Mouse (Mus musculus): ENCODE measurements around the gene Ddr2. TPM values are rescaled to one million over a fixed set of nuclear protein-coding genes. Genes with fewer than 3 reads are reported as not detected.
A peak's percentile ranks its signal among the peaks of the same experiment; 100 is the strongest.

The Ddr2 gene
- polyA plus RNA-seq, 1 experiment from 2014 or later = 53.6 TPM

DNA sequence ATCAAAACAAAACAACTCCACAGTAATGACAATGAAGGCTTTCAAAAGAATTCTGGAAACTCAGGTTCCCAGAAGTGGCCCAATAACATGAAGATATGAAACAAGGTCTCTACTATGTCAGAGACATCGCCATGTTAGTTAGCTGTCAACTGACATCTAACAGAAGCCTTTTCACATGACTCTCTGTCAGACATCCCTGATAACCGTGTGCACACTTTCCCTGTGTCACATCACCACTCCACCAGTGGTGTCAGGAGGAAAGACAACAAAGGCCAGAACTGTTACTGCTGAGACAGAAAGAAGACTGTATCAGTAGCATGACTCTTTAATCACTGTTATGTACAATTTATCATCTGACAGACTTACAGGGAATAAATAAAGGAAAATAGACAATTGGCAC lies 138.6 kb downstream of the Ddr2 start:
- H3K36me3 ChIP-seq (ENCODE audit: insufficient read depth) = peaks cover 6% of the 10 kb centered on the region; the same call in 1 of the 2 replicates
- H3K4me3 ChIP-seq (ENCODE audit: low read depth, low read length) = no peak overlapping the region
- no peak overlapping the region for H3K4me2 ChIP-seq
- no peaks in the 10 kb centered on the region for H3K9me3 ChIP-seq (ENCODE audit: low read depth, low read length)
- TF ChIP-seq CTCF (IDR thresholded peaks at IDR 0.05; ENCODE audit: low read depth) = no peak
- ATAC-seq (ENCODE audit: insufficient read depth) = no peak
- peaks cover 4% of the 10 kb centered on the region; the same call in 1 of the 2 replicates for H3K4me1 ChIP-seq (ENCODE audit: insufficient read depth)
- no peak overlapping the region for H3K9ac ChIP-seq
- no peak overlapping the region for H3K27ac ChIP-seq (ENCODE audit: low read depth)
- WGBS = 59% methylated on average over 2 of the region's 2 CpGs
- no peak for DNase-seq
- no peaks in the 10 kb centered on the region for H3K27me3 ChIP-seq (ENCODE audit: insufficient read depth, low read length)

- WGBS = 89% methylated on average over 4 of the region's 4 CpGs
- no peak overlapping the region for H3K4me3 ChIP-seq (ENCODE audit: low read depth, low read length)
- H3K4me2 ChIP-seq = no peak overlapping the region
- H3K9me3 ChIP-seq (ENCODE audit: low read depth, low read length) = no peaks in the 10 kb centered on the region
- no peak for TF ChIP-seq CTCF (IDR thresholded peaks at IDR 0.05; ENCODE audit: low read depth)
- H3K36me3 ChIP-seq (ENCODE audit: insufficient read depth) = peaks cover 9% of the 10 kb centered on the region; the same call in 1 of the 2 replicates
- no peak overlapping the region for H3K9ac ChIP-seq
- no peaks in the 10 kb centered on the region for H3K27me3 ChIP-seq (ENCODE audit: insufficient read depth, low read length)
- ATAC-seq (ENCODE audit: insufficient read depth) (no peak), DNase-seq (no peak)
- H3K4me1 ChIP-seq (ENCODE audit: insufficient read depth) = peaks cover 4% of the 10 kb centered on the region; the same call in 1 of the 2 replicates
- no peak overlapping the region for H3K27ac ChIP-seq (ENCODE audit: low read depth)
These were observed 139.6 kb downstream of the Ddr2 start for GRCm38 (mm10) chr1:169970936-169971335.

DNA sequence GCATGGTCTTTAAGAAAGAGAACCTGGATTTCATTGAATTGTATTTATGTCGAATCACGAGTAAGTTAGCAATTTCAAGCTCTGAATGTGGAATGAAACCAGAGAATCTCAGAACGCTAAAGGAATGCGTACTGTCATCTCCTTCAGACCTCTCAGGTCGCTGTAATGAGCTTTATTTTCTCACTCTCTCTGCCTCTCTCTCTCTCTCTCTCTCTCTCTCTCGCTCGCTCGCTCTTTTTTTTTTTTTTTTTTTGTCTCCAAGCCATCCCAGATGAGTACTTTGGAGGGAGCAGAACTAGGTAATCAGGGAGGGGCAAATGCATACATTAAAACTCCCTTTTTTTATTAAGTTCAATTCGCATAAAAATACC lies 141.1 kb downstream of the Ddr2 start:
- H3K4me1 ChIP-seq (ENCODE audit: insufficient read depth) = peaks cover 4% of the 10 kb centered on the region; the same call in 1 of the 2 replicates
- ATAC-seq (ENCODE audit: insufficient read depth) (peak; percentile 59), DNase-seq (no peak)
- no peaks in the 10 kb centered on the region for H3K27me3 ChIP-seq (ENCODE audit: insufficient read depth, low read length)
- peak overlapping the region; percentile 80 for H3K4me2 ChIP-seq
- H3K9me3 ChIP-seq (ENCODE audit: low read depth, low read length) = no peaks in the 10 kb centered on the region
- no peak for TF ChIP-seq CTCF (IDR thresholded peaks at IDR 0.05; ENCODE audit: low read depth)
- peaks cover 14% of the 10 kb centered on the region for H3K36me3 ChIP-seq (ENCODE audit: insufficient read depth)
- H3K4me3 ChIP-seq (ENCODE audit: low read depth, low read length) = peak overlapping the region; percentile 64
- peak overlapping the region; percentile 92 for H3K27ac ChIP-seq (ENCODE audit: low read depth)
- under 1% methylated on average over 8 of the region's 9 CpGs for WGBS
- H3K9ac ChIP-seq = peak overlapping the region; percentile 64

DNA sequence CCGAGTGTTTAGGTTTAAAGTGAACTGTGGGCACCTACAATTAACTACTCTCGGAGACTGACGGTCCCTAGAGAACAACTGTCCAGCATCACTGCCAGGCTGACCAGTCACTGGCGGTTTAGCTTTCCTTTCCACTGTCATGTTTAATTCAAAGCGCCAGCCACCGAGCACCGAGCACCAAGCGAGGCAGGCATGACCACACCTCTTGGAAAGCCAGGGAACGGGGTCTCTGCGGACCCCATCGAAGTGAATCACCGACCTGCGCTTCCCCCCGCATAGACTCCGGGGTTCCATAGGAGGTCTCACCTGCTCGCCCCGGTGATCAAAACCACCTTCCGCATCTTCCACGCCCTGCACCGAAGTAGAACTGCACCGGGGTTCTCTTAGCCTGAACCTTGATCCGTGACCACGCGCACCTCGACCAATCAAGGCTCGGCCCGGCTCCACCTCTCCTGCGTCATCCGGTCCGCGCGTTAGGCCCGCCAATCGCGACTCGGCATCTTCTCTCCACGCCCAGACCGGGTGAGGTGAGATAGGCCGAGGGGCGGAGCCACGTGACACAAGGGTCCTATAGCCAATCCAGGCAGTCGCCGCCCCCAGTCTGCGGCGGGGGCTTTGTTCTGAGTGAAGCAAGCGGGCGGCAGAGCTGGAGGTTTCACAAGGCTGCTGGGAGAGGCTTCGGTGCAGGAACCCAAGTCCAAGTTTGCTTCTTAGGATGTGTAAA lies 141.6 kb downstream of the Ddr2 start, which contains the start of gene Hsd17b7:
Gene Hsd17b7, minus strand, starts transcription at position 450 of the 724 bp plus-strand sequence.
- Histone ChIP-seq H3K36me3 (ENCODE audit: insufficient read depth) (peaks cover 19% of the 10 kb centered on the region), H3K27me3 (ENCODE audit: insufficient read depth, low read length) (no peaks in the 10 kb centered on the region), H3K4me3 (ENCODE audit: low read depth, low read length) (peak within 1 kb of the TSS; percentile 64), H3K9ac (peak within 1 kb of the TSS; percentile 64), H3K27ac (ENCODE audit: low read depth) (peak within 1 kb of the TSS; percentile 92), H3K4me1 (ENCODE audit: insufficient read depth) (peaks cover 4% of the 10 kb centered on the region; the same call in 1 of the 2 replicates), H3K9me3 (ENCODE audit: low read depth, low read length) (no peaks in the 10 kb centered on the region), H3K4me2 (peak within 1 kb of the TSS; percentile 80)
- DNase-seq (peak; percentile 100), ATAC-seq (ENCODE audit: insufficient read depth) (peak; percentile 100)
- no peak for TF ChIP-seq CTCF (IDR thresholded peaks at IDR 0.05; ENCODE audit: low read depth)
- WGBS = under 1% methylated on average over 48 of the region's 48 CpGs

DNA sequence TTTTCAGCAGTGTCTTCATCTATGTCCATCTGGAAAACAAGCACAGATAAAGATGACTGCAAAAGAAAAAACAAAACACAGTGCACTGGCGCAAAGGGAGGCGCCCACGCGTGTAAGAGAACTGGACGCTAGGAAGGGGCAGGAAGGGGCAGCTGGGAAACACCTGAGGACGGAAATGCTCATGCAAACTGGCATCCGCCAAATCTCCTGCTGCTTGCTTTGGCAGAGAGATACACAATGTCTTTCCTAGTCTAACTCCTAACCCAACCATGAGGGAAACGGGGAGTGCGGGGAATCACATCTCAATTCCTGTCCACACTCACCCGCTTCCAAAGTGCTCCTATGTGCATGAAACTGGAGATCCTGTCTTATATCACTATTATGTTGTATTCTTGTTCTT lies 157.5 kb downstream of the Ddr2 start:
- Histone ChIP-seq H3K4me1 (ENCODE audit: insufficient read depth) (no peaks in the 10 kb centered on the region), H3K4me3 (ENCODE audit: low read depth, low read length) (no peak overlapping the region), H3K27me3 (ENCODE audit: insufficient read depth, low read length) (no peaks in the 10 kb centered on the region), H3K4me2 (no peak overlapping the region), H3K36me3 (ENCODE audit: insufficient read depth) (peaks cover 50% of the 10 kb centered on the region), H3K9me3 (ENCODE audit: low read depth, low read length) (no peaks in the 10 kb centered on the region), H3K9ac (no peak overlapping the region), H3K27ac (ENCODE audit: low read depth) (no peak overlapping the region)
- DNase-seq (no peak), ATAC-seq (ENCODE audit: insufficient read depth) (no peak)
- 97% methylated on average over 10 of the region's 10 CpGs for WGBS
- TF ChIP-seq CTCF (IDR thresholded peaks at IDR 0.05; ENCODE audit: low read depth) = no peak

DNA sequence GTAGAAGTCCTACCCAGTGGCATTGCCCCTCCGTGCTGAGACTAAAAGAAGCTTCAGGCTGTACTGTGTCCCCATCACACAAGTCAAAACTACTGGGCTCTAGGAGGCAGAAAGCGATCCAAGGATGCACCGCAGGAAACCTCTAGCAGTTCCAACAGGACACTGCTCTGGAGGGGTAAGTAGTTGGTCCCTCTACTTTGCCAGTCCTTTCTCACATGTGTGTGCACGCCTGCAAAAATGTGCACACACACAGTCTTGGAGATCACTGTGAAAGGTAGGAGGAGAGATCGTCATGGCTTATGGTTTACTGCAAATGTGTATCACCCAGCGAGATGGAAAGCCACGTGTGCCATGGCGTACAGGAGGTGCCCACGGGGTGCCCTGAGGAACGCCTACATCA lies 157.9 kb downstream of the Ddr2 start:
- Histone ChIP-seq H3K4me3 (ENCODE audit: low read depth, low read length) (no peak overlapping the region), H3K9ac (no peak overlapping the region), H3K27ac (ENCODE audit: low read depth) (no peak overlapping the region), H3K27me3 (ENCODE audit: insufficient read depth, low read length) (no peaks in the 10 kb centered on the region), H3K9me3 (ENCODE audit: low read depth, low read length) (no peaks in the 10 kb centered on the region), H3K4me1 (ENCODE audit: insufficient read depth) (no peaks in the 10 kb centered on the region), H3K4me2 (no peak overlapping the region), H3K36me3 (ENCODE audit: insufficient read depth) (peaks cover 48% of the 10 kb centered on the region)
- ATAC-seq (ENCODE audit: insufficient read depth) = no peak
- 94% methylated on average over 10 of the region's 10 CpGs for WGBS
- TF ChIP-seq CTCF (IDR thresholded peaks at IDR 0.05; ENCODE audit: low read depth) = no peak
- DNase-seq = no peak

GRCm38 (mm10) chr1:169951561-169951960 lies 159.0 kb downstream of the Ddr2 start:
- Histone ChIP-seq H3K36me3 (ENCODE audit: insufficient read depth) (peaks cover 41% of the 10 kb centered on the region), H3K27me3 (ENCODE audit: insufficient read depth, low read length) (no peaks in the 10 kb centered on the region), H3K9ac (no peak overlapping the region), H3K27ac (ENCODE audit: low read depth) (no peak overlapping the region), H3K9me3 (ENCODE audit: low read depth, low read length) (no peaks in the 10 kb centered on the region), H3K4me1 (ENCODE audit: insufficient read depth) (no peaks in the 10 kb centered on the region), H3K4me2 (no peak overlapping the region), H3K4me3 (ENCODE audit: low read depth, low read length) (no peak overlapping the region)
- ATAC-seq (ENCODE audit: insufficient read depth) (no peak), DNase-seq (no peak)
- no peak for TF ChIP-seq CTCF (IDR thresholded peaks at IDR 0.05; ENCODE audit: low read depth)
- WGBS = 89% methylated on average over 6 of the region's 6 CpGs

Data from lung, embryonic 14.5 days (tissue).